Mouse (Mus musculus): ENCODE measurements around the gene Trim27.

DNA sequence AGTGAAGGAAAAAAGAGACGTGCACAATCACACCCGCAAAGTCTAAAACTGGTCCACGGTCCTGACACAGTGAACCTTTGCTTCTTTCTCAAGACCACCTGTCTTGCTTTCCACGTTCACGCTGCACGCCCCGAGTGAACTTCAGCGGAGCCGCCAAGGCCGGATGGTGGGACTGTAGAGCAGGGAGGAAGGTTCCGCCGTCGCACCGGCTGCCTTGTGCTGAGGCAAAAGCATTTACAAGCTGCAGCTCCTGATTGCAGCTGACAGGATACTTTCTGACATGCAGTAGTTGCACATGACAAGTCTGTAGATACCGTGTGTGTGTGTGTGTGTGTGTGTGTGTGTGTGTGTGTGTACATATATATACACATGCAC lies 8.1 kb upstream of the Trim27 start:
- no peak for TF ChIP-seq CTCF (IDR thresholded peaks at IDR 0.05; ENCODE audit: low read depth)
- no peak for TF ChIP-seq EP300 (optimal IDR thresholded peaks at IDR 0.05)
